Mouse (Mus musculus): Measurements from ENCODE around the gene Ttc32. TPM values are rescaled to one million over a fixed set of nuclear protein-coding genes. Genes with fewer than 3 reads are reported as not detected.

Gene Ttc32
- polyA plus RNA-seq, 1 experiment: 7.5 TPM

- Histone ChIP-seq H3K4me1 (ENCODE audit: control insufficient read depth, insufficient read depth, low read length) (peaks cover 5% of the 10 kb centered on the region), H3K9me3 (replicated peaks; ENCODE audit: control insufficient read depth, insufficient read depth, low read length, poor library complexity, severe bottlenecking) (no peaks in the 10 kb centered on the region), H3K27ac (ENCODE audit: insufficient read depth, low read length) (no peak overlapping the region), H3K9ac (ENCODE audit: low read depth, poor library complexity, severe bottlenecking) (no peak overlapping the region), H3K36me3 (ENCODE audit: control insufficient read depth, insufficient read depth, low read length, poor library complexity, severe bottlenecking) (no peaks in the 10 kb centered on the region), H3K27me3 (ENCODE audit: control insufficient read depth, insufficient read depth, low read length, poor library complexity, severe bottlenecking) (no peaks in the 10 kb centered on the region), H3K4me3 (ENCODE audit: low read depth, low read length) (no peak overlapping the region)
- TF ChIP-seq POLR2A (IDR thresholded peaks at IDR 0.05; ENCODE audit: insufficient read depth, low read length) (no peak), EP300 (IDR thresholded peaks at IDR 0.05; ENCODE audit: insufficient read depth, low read depth, low read length) (no peak), CTCF (IDR thresholded peaks at IDR 0.05; ENCODE audit: low read depth, low read length) (no peak)
These were observed 6.6 kb downstream of the Ttc32 start for GRCm38 (mm10) chr12:9036409-9036808.

- H3K9me3 ChIP-seq (replicated peaks; ENCODE audit: control insufficient read depth, insufficient read depth, low read length, poor library complexity, severe bottlenecking): no peaks in the 10 kb centered on the region
- no peak for TF ChIP-seq CTCF (IDR thresholded peaks at IDR 0.05; ENCODE audit: low read depth, low read length)
- no peak for TF ChIP-seq POLR2A (IDR thresholded peaks at IDR 0.05; ENCODE audit: insufficient read depth, low read length)
- TF ChIP-seq EP300 (IDR thresholded peaks at IDR 0.05; ENCODE audit: insufficient read depth, low read depth, low read length): no peak
These were observed 10.4 kb downstream of the Ttc32 start for GRCm38 (mm10) chr12:9040177-9040576.

GRCm38 (mm10) chr12:9040686-9041085 lies 10.9 kb downstream of the Ttc32 start:
- Histone ChIP-seq H3K36me3 (ENCODE audit: control insufficient read depth, insufficient read depth, low read length, poor library complexity, severe bottlenecking) (no peaks in the 10 kb centered on the region), H3K27ac (ENCODE audit: insufficient read depth, low read length) (no peak overlapping the region), H3K9me3 (replicated peaks; ENCODE audit: control insufficient read depth, insufficient read depth, low read length, poor library complexity, severe bottlenecking) (no peaks in the 10 kb centered on the region)

More at GRCm38 (mm10) chr12:9040177-9040576, 10.4 kb downstream of the Ttc32 start:
- no peaks in the 10 kb centered on the region for H3K27me3 ChIP-seq (ENCODE audit: control insufficient read depth, insufficient read depth, low read length, poor library complexity, severe bottlenecking)
- no peak overlapping the region for H3K4me3 ChIP-seq (ENCODE audit: low read depth, low read length)
- H3K27ac ChIP-seq (ENCODE audit: insufficient read depth, low read length): no peak overlapping the region
- H3K9ac ChIP-seq (ENCODE audit: low read depth, poor library complexity, severe bottlenecking): no peak overlapping the region
- H3K4me1 ChIP-seq (ENCODE audit: control insufficient read depth, insufficient read depth, low read length): peaks cover 7% of the 10 kb centered on the region
- no peaks in the 10 kb centered on the region for H3K36me3 ChIP-seq (ENCODE audit: control insufficient read depth, insufficient read depth, low read length, poor library complexity, severe bottlenecking)

GRCm38 (mm10) chr12:9042316-9042715 lies 12.5 kb downstream of the Ttc32 start:
- no peaks in the 10 kb centered on the region for H3K27me3 ChIP-seq (ENCODE audit: control insufficient read depth, insufficient read depth, low read length, poor library complexity, severe bottlenecking)
- H3K27ac ChIP-seq (ENCODE audit: insufficient read depth, low read length): no peak overlapping the region
- TF ChIP-seq CTCF (IDR thresholded peaks at IDR 0.05; ENCODE audit: low read depth, low read length): no peak
- no peak for TF ChIP-seq POLR2A (IDR thresholded peaks at IDR 0.05; ENCODE audit: insufficient read depth, low read length)
- TF ChIP-seq EP300 (IDR thresholded peaks at IDR 0.05; ENCODE audit: insufficient read depth, low read depth, low read length): no peak
- H3K36me3 ChIP-seq (ENCODE audit: control insufficient read depth, insufficient read depth, low read length, poor library complexity, severe bottlenecking): no peaks in the 10 kb centered on the region
- H3K9ac ChIP-seq (ENCODE audit: low read depth, poor library complexity, severe bottlenecking): no peak overlapping the region
- peaks cover 7% of the 10 kb centered on the region for H3K4me1 ChIP-seq (ENCODE audit: control insufficient read depth, insufficient read depth, low read length)
- no peak overlapping the region for H3K4me3 ChIP-seq (ENCODE audit: low read depth, low read length)
- H3K9me3 ChIP-seq (replicated peaks; ENCODE audit: control insufficient read depth, insufficient read depth, low read length, poor library complexity, severe bottlenecking): no peaks in the 10 kb centered on the region

More at GRCm38 (mm10) chr12:9040686-9041085, 10.9 kb downstream of the Ttc32 start:
- Histone ChIP-seq H3K4me1 (ENCODE audit: control insufficient read depth, insufficient read depth, low read length) (peaks cover 7% of the 10 kb centered on the region), H3K4me3 (ENCODE audit: low read depth, low read length) (no peak overlapping the region), H3K9ac (ENCODE audit: low read depth, poor library complexity, severe bottlenecking) (no peak overlapping the region), H3K27me3 (ENCODE audit: control insufficient read depth, insufficient read depth, low read length, poor library complexity, severe bottlenecking) (no peaks in the 10 kb centered on the region)
- TF ChIP-seq CTCF (IDR thresholded peaks at IDR 0.05; ENCODE audit: low read depth, low read length) (no peak), POLR2A (IDR thresholded peaks at IDR 0.05; ENCODE audit: insufficient read depth, low read length) (no peak), EP300 (IDR thresholded peaks at IDR 0.05; ENCODE audit: insufficient read depth, low read depth, low read length) (no peak)

GRCm38 (mm10) chr12:9042759-9043158 lies 13.0 kb downstream of the Ttc32 start:
- TF ChIP-seq CTCF (IDR thresholded peaks at IDR 0.05; ENCODE audit: low read depth, low read length): no peak
- TF ChIP-seq EP300 (IDR thresholded peaks at IDR 0.05; ENCODE audit: insufficient read depth, low read depth, low read length): no peak
- no peak for TF ChIP-seq POLR2A (IDR thresholded peaks at IDR 0.05; ENCODE audit: insufficient read depth, low read length)

GRCm38 (mm10) chr12:9044666-9045065 lies 14.9 kb downstream of the Ttc32 start:
- Histone ChIP-seq H3K4me1 (ENCODE audit: control insufficient read depth, insufficient read depth, low read length) (peaks cover 7% of the 10 kb centered on the region), H3K9ac (ENCODE audit: low read depth, poor library complexity, severe bottlenecking) (no peak overlapping the region), H3K27ac (ENCODE audit: insufficient read depth, low read length) (no peak overlapping the region), H3K27me3 (ENCODE audit: control insufficient read depth, insufficient read depth, low read length, poor library complexity, severe bottlenecking) (no peaks in the 10 kb centered on the region), H3K9me3 (replicated peaks; ENCODE audit: control insufficient read depth, insufficient read depth, low read length, poor library complexity, severe bottlenecking) (no peaks in the 10 kb centered on the region), H3K36me3 (ENCODE audit: control insufficient read depth, insufficient read depth, low read length, poor library complexity, severe bottlenecking) (no peaks in the 10 kb centered on the region), H3K4me3 (ENCODE audit: low read depth, low read length) (no peak overlapping the region)
- TF ChIP-seq EP300 (IDR thresholded peaks at IDR 0.05; ENCODE audit: insufficient read depth, low read depth, low read length) (no peak), CTCF (IDR thresholded peaks at IDR 0.05; ENCODE audit: low read depth, low read length) (no peak), POLR2A (IDR thresholded peaks at IDR 0.05; ENCODE audit: insufficient read depth, low read length) (no peak)

More at GRCm38 (mm10) chr12:9042759-9043158, 13.0 kb downstream of the Ttc32 start:
- no peak overlapping the region for H3K27ac ChIP-seq (ENCODE audit: insufficient read depth, low read length)
- H3K9me3 ChIP-seq (replicated peaks; ENCODE audit: control insufficient read depth, insufficient read depth, low read length, poor library complexity, severe bottlenecking): no peaks in the 10 kb centered on the region
- H3K9ac ChIP-seq (ENCODE audit: low read depth, poor library complexity, severe bottlenecking): no peak overlapping the region
- peaks cover 7% of the 10 kb centered on the region for H3K4me1 ChIP-seq (ENCODE audit: control insufficient read depth, insufficient read depth, low read length)
- no peaks in the 10 kb centered on the region for H3K36me3 ChIP-seq (ENCODE audit: control insufficient read depth, insufficient read depth, low read length, poor library complexity, severe bottlenecking)
- H3K27me3 ChIP-seq (ENCODE audit: control insufficient read depth, insufficient read depth, low read length, poor library complexity, severe bottlenecking): no peaks in the 10 kb centered on the region
- no peak overlapping the region for H3K4me3 ChIP-seq (ENCODE audit: low read depth, low read length)

All from ES-Bruce4 (cell line).